Mouse (Mus musculus): Measurements from ENCODE around the gene Eif1.
"Not testable (repeated sequence)": the region's sequence is repeated elsewhere in the genome, so short reads cannot be mapped to it uniquely, and the experiment has no call there.

The Eif1 gene

DNA sequence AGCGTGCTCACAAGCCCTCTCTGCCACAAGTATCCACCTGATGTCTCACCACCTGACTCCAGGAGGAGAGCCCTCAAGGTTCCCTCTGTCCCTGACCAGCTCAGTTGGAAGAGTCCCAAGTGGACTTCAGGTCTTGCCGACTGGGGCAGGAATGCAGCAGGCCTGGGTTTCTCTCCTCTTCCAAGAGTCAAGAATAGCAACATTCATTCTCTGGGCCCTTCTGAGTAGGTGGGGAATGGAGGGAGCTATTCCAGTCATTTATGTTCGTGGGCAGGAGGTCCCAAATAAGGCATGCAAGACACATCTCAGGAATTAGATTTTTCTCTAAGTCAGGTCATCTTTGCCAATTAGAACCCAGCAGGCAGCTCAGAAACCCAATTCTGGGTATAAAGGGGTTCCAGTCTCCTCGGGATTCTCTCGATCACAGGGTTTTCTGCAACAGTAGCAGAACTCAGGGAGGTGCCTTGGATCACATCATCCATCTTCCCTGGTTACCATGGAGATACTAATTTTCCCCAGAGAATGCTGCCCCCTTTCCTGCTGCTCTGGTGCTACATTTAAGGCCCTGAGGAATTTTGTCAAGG lies 7.5 kb upstream of the Eif1 start:
- in situ Hi-C loops (cut with MboI, MseI): loop anchor here (25.0 kb wide), 1 partner anchor 1150 kb away; the partner anchor contains the start of gene Ccr7

DNA sequence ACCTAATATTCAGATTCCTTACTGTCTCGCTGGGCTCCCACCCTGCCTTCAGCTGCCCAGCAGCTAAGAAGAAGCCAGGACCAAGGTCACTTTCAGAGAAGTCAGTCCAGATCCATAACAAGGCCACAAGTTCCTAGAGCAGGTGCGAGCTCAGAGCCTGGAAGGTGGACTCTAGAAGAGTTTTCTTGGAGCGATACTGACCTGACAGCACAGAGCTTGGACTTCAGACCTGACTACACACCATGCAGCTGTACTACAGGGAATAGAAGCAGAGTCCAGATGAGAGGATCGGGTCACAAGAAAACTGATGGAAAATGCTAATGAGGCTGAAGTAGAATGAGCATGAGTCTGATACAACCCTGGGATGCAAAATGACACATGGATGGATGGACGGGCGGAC lies 6.3 kb upstream of the Eif1 start:
- in situ Hi-C loops (cut with MboI, MseI): loop anchor here (25.0 kb wide), 1 partner anchor 1151 kb away; the partner anchor contains the start of gene Ccr7

DNA sequence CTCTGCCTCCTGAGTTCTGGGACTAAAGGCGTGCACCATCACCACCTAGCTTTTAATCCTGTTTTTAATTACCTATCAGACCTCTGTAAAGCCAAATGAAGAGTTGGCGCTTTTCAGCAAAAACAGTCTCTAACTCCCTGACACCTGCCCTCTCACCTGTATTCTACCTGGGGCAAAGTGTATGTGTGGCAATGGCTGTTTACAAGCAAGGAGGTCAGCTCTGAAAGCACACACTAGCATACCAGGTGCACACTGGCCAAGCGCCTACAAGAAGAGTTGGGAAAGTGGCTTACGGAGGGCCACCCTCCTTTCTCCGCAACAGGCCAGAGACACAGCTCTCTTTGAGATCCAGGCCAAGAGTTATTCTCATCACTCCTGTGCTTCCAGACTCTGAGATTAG lies 4.2 kb upstream of the Eif1 start:
- in situ Hi-C loops (cut with MboI, MseI): loop anchor here (25.0 kb wide), 1 partner anchor 1153 kb away; the partner anchor contains the start of gene Ccr7

DNA sequence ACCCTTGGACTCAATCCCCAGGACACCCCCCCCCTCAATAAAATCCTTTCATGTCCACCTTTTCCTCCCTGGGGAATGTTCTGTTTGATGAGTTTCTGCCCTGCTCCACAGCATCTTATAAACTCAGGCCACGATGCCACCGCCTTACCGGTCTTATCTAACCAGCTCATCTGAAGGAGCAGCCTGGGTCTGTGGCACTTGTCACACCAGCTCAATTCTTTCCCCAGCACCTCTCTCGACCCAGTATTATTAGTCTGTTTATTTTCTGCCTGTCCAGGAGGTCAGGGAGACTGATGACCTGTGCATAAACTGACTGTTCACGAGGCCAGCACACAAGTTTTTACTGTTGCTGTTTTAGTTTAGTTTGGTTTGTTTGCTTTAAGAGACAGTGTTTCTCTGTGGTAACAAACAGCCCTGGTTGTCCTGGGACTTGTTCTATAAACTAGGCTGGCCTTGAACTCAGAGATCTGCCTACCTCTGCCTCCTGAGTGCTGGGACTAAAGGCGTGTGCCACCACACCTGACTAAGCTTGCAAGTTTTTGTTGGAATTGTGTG lies 1.8 kb upstream of the Eif1 start:
- in situ Hi-C loops (cut with MboI, MseI): loop anchor here (25.0 kb wide), 1 partner anchor 1156 kb away; the partner anchor contains the start of gene Ccr7

DNA sequence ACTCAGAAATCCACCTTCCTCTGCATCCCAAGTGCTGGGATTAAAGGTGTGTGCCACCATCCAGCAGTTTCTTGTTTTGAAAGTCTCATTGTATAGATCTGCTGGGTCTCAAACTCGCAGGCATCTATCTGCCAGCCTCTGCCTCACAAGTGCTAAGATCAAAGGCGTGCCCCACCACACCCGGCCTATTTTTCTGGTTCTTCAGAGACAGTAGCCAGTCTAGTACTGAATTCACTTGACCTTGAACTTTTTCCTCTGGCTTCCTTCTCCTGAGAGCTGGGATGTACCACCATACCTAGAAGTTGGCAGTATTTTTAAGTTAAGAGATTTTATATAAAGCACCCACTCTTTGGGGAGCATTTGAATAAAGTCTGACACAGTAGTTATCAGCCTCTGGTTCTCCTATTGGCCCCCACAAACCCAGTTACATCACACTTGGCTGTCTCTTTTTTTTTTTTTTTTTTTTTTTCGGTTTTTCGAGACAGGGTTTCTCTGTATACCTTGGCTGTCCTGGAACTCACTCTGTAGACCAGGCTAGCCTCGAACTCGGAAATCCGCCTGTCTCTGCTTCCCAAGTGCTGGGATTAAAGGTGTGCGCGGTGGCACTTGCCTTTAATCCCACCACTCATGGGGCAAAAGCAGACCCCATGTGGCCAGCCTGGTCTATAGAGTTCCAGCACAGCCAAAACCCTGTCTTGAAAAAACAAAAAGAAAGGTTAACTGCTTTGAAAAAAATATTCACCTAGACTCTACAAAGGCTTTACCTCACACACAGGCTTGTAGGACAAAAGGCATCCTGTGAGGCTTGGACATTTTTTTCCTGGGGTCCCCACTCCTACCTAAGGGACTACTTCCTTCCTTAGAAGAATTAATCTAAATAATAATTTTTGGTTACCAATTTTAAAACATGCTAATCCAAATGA lies 895 bp upstream of the Eif1 start:
- in situ Hi-C loops (cut with MboI, MseI): loop anchor here (25.0 kb wide), 1 partner anchor 1156 kb away; the partner anchor contains the start of gene Ccr7

DNA sequence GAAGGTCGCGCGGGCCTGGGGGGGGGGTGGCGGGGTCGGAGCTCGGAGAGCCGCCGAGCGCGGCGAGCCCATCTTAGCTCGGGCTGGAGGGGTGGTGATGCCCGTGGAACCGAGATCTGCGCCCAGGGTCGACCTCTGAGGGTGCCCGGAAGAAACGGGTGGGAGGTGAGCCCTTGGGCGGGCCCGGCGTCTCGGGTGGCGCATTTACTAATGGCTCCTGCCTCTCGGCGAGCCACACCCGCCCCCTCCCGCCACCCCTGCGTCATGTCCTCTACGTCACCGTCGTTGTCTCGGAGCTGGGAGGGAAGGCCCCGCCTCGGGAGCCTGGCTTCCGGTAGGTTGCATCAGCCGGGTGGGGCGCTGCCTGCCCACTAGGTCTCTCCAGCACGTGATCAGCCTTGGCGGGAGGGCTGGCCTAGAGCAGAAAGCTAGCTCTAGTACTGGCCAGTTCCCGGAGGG lies 516 bp downstream of the Eif1 start:
- in situ Hi-C loops (cut with MboI, MseI): loop anchor here (25.0 kb wide), 1 partner anchor 1158 kb away; the partner anchor contains the start of gene Ccr7

DNA sequence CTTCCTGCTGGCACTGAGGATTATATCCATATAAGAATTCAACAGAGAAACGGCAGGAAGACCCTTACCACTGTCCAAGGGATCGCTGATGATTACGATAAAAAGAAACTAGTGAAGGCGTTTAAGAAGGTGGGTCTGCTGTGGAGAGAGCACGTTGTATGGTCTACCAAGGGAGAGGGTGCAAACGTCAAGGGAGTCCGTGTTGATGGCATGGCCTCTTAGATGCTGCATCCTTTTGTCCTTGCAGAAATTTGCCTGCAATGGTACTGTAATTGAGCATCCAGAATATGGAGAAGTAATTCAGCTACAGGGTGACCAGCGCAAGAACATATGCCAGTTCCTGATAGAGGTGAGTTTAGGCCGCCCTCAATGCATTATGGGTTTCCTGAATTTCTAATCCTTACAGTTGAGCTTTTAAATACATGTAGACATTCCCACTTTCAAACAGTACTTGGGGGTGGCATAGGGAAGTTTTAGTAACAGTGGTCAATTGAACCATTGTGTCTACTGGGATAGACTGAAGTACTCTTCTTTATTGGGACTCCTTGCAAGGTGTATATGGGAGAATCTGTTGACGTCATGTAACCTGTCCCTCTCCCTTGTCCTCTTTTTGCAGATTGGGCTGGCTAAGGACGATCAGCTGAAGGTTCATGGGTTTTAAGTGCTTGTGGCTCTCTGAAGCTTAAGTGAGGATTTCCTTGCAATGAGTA lies 1.2 kb downstream of the Eif1 start:
- in situ Hi-C loops (cut with MboI, MseI): loop anchor here (25.0 kb wide), 1 partner anchor 1159 kb away; the partner anchor contains the start of gene Ccr7

DNA sequence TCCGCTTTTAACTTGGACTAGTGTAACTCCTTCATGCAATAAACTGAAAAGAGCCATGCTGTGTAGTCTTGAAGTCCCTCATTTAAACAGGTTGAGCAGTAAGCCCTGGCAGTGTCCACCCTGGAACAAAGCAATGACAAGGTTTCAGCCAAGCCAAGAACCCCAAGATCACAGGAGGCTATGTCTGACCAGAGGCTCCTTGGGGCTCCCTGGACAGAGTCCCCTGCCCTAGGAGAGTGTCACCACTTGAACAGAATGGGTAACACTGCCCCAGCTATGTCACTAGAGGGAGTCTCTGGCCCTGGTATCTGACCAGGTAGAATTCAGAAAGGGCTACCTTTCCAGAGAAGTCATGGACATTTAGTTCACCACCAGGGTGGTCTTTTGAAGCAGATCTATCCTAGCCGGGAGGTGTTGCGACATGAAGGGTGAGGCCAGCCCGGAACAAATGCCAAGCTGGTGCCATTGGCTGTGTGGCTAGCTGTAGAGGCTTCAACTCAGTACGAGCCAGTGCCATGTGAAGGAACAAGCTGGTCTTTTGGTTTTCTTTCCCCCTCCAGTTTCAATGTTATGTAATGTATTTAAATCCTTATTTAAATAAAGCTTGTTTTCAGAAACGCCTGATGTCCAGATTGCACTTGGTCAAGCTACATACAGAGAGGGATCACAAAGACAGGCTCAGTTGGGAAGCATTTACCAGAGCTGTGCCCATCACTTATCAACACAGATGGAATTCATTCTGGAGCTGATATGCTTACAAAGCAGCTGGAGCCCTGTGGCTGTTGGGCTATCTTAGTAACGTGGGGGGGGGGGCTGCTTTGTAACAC lies 2.0 kb downstream of the Eif1 start:
- in situ Hi-C loops (cut with MboI, MseI): loop anchor here (25.0 kb wide), 1 partner anchor 1159 kb away; the partner anchor contains the start of gene Ccr7

DNA sequence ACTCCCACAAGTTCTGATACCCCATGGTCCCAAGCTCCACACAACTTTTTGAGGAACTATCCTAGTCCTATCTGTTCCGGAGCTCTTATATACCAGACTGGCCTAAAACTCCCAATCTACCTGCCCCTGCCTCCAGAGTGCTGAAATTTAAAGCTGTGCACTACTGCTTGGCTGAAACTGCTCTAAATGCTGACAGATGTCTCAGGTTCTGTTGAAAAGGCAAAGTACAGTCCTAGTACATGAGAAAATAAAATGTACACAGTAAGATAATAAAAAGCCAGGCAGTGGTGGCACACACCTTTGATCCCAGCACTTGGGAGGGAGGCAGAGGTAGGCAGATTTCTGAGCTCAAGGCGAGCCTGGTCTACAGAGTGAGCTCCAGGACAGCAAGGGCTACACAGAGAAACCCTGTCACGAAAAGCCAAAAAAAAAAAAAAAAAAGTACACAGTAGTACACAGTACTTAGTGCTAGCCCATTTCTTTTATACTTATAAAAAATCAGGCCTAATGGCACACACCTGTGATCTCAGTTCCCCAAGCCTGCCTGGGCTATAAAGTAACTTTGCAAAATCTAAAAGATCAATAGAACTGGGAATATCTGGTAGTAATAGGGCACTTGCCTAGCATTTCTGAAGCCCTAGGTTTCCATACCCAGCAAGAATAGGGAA lies 3.0 kb downstream of the Eif1 start:
- in situ Hi-C loops (cut with MboI, MseI): loop anchor here (25.0 kb wide), 1 partner anchor 1160 kb away; the partner anchor contains the start of gene Ccr7

DNA sequence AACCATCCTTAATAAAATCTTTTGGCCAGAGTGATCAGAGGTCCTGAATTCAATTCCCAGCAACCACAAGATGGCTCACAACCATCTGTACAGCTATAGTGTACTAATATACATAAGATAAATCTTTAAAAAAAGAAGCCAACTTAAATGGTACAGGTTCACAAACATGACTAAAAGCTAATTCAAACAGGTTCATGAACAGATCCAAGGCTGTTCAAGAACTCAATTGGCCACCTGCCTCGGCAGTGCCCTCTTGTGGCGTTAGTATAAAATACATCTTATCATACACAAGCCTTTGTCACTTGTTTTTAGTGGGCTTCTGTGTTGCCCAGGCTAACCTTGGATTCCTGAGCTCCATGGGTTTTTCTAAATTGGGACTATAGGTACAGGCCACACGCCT lies 3.9 kb downstream of the Eif1 start:
- in situ Hi-C loops (cut with MboI, MseI): loop anchor here (25.0 kb wide), 1 partner anchor 1161 kb away; the partner anchor contains the start of gene Ccr7

DNA sequence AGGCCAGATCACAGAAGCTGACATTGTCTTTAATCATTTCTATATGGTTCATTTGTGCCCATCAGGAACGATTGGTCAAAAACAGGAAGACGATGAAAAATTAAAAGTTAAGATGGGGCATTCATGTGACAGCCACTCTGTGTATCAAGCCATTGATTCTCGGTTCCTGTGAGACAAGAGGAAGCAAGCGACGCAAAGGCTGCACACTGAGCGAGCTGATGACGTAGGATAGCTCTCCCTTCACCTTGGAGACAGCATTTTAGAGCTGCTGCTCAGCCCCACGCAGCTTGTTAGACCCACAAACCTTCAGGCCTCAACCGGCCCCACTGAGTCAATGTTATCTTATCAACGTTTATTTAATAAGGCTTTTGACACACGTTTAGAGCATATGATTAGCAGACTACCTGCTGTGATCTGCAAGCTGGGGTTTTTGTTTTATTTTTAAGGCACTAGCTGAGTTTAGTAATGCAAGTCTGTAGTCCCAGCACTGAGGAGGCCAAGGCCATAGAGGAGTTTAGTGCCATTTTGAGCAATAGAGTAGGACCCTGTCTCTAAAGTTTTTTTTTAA lies 5.5 kb downstream of the Eif1 start:
- in situ Hi-C loops (cut with MboI, MseI): no loop called here

DNA sequence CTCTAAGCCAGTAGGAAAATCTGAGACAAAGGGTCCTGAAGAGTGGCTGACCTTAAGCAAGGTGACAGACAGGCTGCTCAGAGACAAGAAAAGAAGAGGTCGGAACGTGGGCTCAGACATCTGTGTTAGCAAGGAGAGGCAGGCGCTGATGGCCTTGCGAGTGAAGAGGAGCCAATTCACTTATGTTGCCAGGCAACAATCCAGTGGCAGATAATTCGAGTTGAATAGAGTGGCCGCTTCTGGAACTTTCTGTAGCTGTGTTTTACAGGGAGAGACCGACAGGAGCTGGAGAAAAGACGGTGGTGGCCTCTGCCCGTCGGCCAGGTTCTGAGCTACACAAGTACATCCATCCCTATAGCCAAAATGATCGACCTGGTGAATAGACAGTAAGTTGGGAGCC lies 7.6 kb downstream of the Eif1 start:
- in situ Hi-C loops (cut with MboI, MseI): no loop called here

DNA sequence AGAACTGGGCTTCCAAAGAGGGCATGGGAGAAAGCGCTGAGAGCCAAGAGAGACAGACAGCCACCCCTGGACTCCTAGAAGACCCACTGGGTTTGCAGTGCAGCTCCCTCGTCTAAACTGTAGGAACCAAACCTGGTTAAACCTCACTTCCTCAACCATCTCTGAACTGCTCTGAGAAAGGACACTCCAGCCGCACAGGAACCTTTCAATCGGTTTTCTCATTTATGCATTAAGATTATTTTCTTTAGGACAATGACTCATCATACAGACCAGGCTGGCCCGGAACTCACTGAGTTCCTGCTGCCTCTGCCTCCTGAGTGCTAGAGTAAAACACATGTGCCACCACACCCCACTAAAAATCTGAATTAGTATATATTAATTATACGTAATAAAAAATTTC lies 8.1 kb downstream of the Eif1 start:
- in situ Hi-C loops (cut with MboI, MseI): no loop called here

DNA sequence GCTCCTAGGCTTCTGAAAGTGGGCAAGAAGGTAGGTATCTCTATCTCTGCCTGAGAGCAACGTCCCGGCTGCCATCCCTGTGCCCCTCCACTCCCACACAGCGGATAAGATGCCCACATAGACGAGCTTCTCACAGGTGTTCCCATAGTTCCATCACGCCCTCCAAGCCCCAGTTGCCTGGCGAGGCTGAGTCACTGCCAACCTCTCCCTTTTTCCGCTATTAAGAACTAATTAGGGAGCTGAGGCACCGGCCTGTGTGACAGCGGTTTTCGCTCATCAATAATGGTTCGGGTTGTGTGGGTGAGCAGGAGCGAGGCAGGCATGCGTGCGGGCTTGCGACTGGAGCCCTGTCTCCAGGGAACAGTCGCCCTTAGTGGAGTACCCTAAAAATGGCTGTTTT lies 10.6 kb downstream of the Eif1 start:
- in situ Hi-C loops (cut with MboI, MseI): no loop called here

DNA sequence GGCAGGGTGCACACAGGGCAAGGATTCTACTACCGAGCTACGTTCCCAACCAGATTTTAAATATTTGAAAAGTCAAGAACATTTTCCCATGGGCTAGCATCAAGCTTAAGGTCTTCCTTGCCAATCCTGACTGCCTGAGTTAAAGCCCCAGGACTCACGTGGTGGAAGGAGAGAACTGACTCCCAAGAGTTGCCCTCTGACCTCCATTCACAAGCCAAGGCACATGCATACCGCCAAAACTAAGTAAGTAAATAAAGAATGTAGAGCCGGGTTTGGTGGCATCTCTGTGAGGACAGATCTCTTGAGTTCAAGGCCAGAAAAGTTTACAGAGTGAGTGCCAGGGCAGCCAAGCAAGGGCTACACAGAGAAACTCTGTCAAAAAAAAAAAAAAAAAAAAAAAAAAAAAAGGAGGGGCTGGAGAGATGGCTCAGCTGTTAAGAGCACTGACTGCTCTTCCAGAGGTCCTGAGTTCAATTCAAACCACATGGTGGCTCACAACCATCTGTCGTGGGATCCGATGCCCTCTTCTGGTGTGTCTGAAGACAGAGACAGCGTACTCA lies 11.2 kb downstream of the Eif1 start:
- in situ Hi-C loops (cut with MboI, MseI): not testable (repeated sequence)

DNA sequence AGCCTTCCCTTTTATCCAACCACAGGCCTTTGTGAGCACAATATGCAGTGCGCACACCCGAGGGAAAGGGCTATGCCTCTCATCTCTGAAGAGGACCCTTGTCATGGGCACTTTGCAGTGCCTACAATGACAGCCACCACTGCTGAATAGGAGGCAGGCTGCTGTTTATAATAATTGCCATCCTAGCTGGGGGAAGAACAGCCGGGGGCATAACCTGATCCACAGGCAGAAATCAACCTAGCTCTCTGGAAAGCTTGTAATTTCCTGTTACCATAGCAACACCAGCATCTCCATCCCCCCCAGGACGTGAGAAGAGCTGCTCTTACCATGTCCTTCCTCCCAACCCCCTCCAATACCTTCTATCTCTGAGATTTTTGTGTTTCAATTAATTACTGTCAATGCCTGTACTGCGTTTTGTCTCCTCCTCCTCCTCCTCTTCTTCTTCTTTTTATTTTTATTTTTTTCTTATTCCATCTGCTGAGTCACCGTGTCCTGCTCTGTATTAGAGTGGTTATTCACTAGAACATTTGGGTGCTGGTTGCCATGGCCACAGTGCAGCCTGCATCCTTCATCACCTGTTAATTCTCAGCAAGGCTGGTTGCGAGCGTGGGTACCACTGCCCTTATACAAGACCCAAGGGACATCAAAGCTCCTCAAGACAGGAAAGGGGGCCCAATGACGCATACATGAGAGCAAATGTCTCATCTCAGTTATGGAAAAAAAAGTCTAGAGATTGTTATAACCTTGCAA lies 13.3 kb downstream of the Eif1 start:
- in situ Hi-C loops (cut with MboI, MseI): no loop called here

DNA sequence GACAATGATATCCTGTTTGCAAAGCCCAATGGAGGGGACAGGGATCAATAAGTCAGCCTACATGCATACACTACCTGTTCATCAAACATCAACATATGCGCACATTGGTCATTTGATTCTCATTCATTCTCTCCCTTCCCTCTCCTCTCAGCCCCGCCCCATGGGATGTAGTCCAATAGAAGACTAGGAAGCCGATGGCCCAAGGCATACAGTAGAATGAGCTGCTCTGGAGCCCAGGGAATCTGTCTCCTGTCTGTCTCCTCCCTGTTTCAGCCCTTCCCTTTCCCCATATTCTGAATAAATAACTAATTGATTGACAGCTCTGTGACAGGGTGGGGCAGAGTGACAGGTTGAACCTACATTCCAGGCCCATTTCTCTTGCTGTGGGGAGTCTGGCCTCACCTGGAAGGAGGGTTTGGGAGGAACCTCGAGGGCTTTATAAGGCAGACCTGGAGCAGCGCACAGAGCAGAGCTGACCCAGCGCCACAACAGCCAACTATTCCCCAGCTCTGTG lies 14.3 kb downstream of the Eif1 start, which contains the start of gene Gast:
Gene Gast (plus strand): TSS at position 464 of the 514 bp plus-strand sequence.
- in situ Hi-C loops (cut with MboI, MseI): no loop called here

DNA sequence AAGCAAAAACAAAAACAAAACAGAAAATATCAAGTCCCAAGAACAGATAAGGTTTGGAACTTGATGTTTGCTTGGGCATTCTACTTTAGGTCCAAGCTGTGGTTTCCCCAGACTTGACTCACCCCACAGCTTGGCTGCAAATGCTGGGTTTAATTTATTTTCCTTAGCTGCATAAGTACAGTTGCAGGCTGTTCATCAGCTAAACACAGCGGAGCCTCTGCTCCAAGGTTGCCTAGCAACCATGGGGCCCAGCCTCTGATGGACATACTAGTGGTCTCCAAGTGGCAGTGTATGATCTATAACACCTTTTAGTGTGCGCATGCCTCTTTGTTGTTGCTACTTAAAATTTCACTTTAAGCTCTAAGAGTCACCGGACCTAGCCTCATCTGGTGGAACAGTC lies 16.0 kb downstream of the Eif1 start:
- in situ Hi-C loops (cut with MboI, MseI): no loop called here

All from regulatory T cell (primary cell).